Mouse (Mus musculus) macrophage (primary cell): Measurements from ENCODE around the gene Fam117a. TPM values are rescaled to one million over a fixed set of nuclear protein-coding genes. Genes with fewer than 3 reads are reported as not detected.

ENCODE experiments used
- H3K27ac ChIP-seq: fragments of 350-480 bp; formaldehyde crosslinking; 2 replicates; pipeline ENCODE4 v1.9.0; 2021
- H3K36me3 ChIP-seq: fragments of 350-480 bp; formaldehyde crosslinking; 2 replicates; pipeline ENCODE4 v1.9.0; 2021; ENCODE audit errors: inconsistent target
- H3K4me3 ChIP-seq: fragments of 350-480 bp; formaldehyde crosslinking; 2 replicates; pipeline ENCODE4 v1.9.0; 2021; ENCODE audit errors: inconsistent target
- H3K79me2 ChIP-seq: fragments of 350-480 bp; formaldehyde crosslinking; 2 replicates; pipeline ENCODE4 v1.9.0; 2021; ENCODE audit errors: inconsistent target
- WGBS: methylation state at CpG from one replicate; pipeline ENCODE4 v1.1.7; 2026; ENCODE audit warnings: inconsistent platforms; ENCODE audit not compliant: missing documents; 5-methylcytosine and 5-hydroxymethylcytosine counted together
- polyA plus RNA-seq: library from polyadenylated mRNA; stranded (reverse); fragments of 250-400 nt; gene quantifications from 3 replicates; pipeline ENCODE4 v1.2.4, GENCODE M21; 2018; ENCODE audit warnings: inconsistent platforms

Gene Fam117a
- polyA plus RNA-seq, 1 experiment from 2014 or later = 3.5 TPM

DNA sequence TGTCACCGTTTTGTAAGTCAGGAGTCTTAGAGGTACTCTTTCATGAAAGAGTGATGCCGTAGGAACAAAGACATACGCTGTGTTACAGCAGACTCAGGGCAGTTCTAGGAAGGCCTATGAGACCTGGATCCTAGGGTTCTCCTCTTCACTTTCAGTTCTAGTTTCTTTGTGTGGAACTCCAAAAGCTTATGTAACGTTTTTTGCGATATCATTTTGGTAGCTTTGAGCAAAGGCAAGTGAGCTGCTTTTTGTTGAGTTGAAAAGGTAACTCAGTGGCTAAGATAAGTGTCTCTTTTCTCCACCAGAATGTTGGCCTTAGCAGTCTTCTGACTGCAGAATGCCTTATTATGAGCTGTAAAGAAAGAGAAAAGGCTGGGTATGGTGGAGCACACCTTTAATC is 80.5 kb downstream of the Fam117a start:
- 29% methylated on average over 5 of the region's 5 CpGs for WGBS
- Histone ChIP-seq H3K4me3 (no peak overlapping the region; the same call in 1 of the 2 replicates), H3K79me2 (peaks cover 69% of the 10 kb centered on the region), H3K27ac (peak overlapping the region; percentile 92; the same call in 1 of the 2 replicates), H3K36me3 (peaks cover 3% of the 10 kb centered on the region; the same call in 1 of the 2 replicates)

DNA sequence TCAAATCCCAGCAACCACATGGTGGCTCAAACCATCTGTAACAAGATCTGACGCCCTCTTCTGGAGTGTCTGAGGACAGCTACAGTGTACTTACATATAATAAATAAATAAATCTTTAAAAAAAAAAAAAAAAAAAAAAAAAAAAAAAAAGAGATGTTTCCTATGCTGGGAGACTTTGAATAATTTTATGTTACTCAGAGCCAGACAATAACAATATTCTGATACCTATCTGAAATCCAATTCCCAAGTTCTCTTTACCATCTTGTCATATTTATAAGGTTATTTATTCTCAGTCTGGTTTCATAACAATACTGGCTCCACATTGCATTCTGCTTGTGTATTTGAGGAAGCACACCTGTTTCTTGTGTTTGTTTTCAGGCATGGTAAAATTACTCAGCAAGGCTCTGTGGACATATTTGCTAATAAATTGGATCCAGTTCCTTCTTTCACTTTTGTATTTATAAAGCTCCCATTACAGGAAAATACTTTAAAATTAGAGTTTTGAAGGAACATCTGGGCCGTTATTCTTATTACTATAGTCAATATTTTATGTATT is 84.1 kb downstream of the Fam117a start:
- no peak overlapping the region for H3K4me3 ChIP-seq
- H3K27ac ChIP-seq = no peak overlapping the region
- H3K36me3 ChIP-seq = peaks cover 3% of the 10 kb centered on the region; the same call in 1 of the 2 replicates
- no CpG with 5 or more reads among the region's 2 CpGs for WGBS
- peaks cover 100% of the 10 kb centered on the region for H3K79me2 ChIP-seq

DNA sequence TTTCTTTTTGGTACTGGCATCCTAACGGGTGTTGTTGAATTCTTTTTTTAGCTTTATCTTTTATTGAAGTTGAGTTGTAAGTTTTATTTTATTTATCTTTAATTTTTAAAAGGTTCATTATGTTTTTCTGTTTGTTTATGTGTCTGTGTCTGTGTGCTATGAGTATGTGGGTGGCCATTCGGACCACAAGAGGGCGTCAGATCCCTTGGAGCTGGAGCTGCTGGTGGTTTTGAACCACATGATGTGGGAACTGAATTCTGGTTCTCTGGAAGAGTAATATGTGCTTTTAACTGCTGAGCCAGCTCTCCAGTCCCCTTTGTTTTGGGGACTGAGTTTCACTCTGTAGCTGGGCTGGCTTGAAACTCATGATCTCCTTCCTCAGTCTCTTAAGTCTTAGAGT is 86.7 kb downstream of the Fam117a start:
- Histone ChIP-seq H3K79me2 (peaks cover 100% of the 10 kb centered on the region), H3K4me3 (no peak overlapping the region), H3K36me3 (peaks cover 3% of the 10 kb centered on the region; the same call in 1 of the 2 replicates), H3K27ac (peak overlapping the region; percentile 44)
- 85% methylated on average over 3 of the region's 3 CpGs for WGBS

DNA sequence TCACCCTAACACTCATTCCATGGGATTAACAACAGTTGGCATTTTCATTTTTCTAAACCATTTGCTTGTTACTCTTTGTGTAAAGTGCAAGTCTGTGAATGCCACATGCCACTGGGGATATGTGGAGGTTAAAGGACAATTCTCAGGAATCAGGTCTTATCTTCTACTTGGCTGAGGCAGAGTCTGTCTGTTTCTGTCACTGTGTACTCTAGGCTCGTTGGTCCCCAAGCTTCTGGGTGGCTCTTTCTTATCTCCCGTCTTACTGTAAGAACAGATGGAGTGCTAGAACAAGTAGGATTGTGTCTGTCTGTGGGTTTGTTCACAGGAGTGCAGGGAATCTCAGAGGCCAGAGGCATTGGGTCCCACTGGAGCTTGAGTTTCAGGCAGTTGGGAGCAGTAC is 94.5 kb downstream of the Fam117a start:
- H3K4me3 ChIP-seq = no peak overlapping the region
- H3K36me3 ChIP-seq = 0 out of 2 replicates have a peak, but pooled peaks cover 5% of the 10 kb centered on the region
- H3K79me2 ChIP-seq = peaks cover 100% of the 10 kb centered on the region
- no peak overlapping the region for H3K27ac ChIP-seq
- 95% methylated on average over 2 of the region's 2 CpGs for WGBS

Other genes with a start within 250 kb of the Fam117a start
- gene Dlx3, start 216.9 kb upstream of the Fam117a start, polyA plus RNA-seq = not detected in 3 replicates
- not detected in 3 replicates for gene Dlx4, start 190.8 kb upstream of the Fam117a start, polyA plus RNA-seq
- gene Tac4, start 75.5 kb upstream of the Fam117a start, polyA plus RNA-seq = not detected in 3 replicates
- gene Kat7, start 26.8 kb upstream of the Fam117a start, polyA plus RNA-seq = 36.7 to 45.2 TPM (median 38.3 TPM) in 3 replicates
- 38.7 to 66.0 TPM (median 52.4 TPM) in 3 replicates for gene Slc35b1, start 47.7 kb downstream of the Fam117a start, polyA plus RNA-seq
- 73.4 to 91.8 TPM (median 81.3 TPM) in 3 replicates for gene Spop, start 77.1 kb downstream of the Fam117a start, polyA plus RNA-seq
- not detected in 3 replicates for gene Nxph3, start 177.6 kb downstream of the Fam117a start, polyA plus RNA-seq